Mouse (Mus musculus) testis, postnatal 10 days (tissue): ENCODE results near the gene Shc1.
A peak's percentile ranks its signal among the peaks of the same experiment; 100 is the strongest.

Source experiments
- DNase-seq: peaks from one replicate; pipeline ENCODE4 v3.0.0; 2021; ENCODE audit warnings: low spot score

Gene Shc1

GRCm38 (mm10) chr3:89390111-89390515 lies 28.1 kb upstream of the Shc1 start:
- DNase-seq: no peak

- peak; percentile 69 for DNase-seq
Observed at GRCm38 (mm10) chr3:89390699-89391662, 27.3 kb upstream of the Shc1 start.

GRCm38 (mm10) chr3:89391663-89392511 lies 26.4 kb upstream of the Shc1 start:
- peak; percentile 67 for DNase-seq

- DNase-seq: peak; percentile 67
Observed at GRCm38 (mm10) chr3:89392871-89393311, 25.4 kb upstream of the Shc1 start.

DNA sequence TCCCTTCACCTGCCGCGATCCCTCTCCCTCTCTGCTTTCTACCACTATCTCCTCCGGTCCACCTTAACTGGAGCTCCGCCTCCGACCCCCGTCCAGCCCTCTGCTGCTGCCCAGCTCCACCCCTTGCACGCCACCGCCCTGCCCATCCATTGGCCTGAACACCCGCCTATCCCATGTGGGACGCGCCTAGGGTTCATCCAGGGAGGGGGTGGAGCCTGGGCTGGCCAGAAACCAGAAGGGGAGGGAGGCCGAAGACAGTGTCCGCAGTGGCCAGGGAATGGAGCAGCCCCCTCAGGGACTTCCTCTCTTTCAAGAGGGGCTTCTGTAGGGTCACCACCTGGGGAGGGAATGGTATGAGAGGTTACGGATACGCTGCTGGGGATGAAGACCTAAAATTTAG lies 24.6 kb upstream of the Shc1 start:
- peak; percentile 99 for DNase-seq

DNA sequence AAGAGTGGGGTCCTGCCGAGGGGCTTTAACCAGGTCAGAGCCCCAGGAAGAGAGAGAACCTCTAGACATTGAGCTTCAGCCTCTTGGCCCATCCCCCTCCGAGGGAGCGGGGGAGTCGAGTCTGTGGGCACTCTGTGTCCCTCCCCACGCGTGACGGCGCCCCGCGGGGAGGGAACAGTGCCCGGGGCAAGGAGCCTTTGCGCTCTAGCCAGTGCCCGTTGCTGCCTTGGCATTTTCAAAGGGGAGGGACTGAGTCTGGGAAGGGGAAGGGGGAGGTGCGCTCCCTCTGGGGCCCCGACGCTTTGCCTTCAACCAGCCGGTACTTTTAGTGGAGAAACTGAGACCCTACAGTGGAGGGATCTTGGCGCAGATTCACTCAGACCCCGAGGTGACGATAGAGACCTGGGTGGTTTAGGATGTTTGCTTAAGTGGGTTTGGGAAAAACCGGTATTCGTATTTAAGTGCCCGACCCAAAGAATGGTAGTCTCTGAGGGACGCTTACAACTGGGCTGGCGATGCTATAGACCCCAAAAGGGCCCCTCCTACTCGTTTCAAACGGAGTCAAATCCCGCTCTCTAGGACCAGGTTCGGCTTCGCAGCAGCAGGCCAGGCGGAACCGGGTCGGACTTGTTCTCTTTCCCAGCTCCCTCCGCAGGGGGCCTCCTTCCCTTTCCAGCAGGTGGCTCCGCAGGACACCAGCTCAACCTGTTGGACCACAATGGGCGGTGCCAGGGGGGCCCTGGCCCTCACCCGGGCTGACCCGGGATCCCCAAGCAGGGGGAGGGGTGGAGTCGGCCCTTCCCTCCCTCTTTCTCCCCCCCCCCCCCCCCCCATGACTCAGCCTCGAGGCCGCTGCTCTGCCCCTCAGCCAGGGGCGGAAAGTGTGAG lies 24.0 kb upstream of the Shc1 start, which contains the start of gene Zbtb7b:
Gene Zbtb7b (minus strand): TSS at position 771 of the 888 bp plus-strand sequence.
- DNase-seq: peak; percentile 93

DNA sequence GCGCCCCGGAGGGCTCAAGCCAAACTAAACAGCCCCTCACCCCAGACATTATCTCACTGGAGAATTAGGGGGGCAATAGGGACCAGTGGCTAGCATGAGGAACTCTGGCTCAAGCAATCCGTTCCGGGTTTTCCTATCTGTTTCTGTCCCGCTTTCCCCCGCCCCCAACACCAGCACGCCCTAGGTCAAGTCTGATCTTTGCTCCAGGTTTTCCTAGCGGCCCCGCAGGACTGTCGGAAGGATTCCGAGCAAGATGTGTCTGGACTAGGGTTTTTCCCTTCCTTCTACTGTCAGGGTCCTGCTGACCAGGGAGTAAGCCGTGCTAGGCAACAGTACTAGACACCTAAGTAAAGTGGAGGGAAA lies 23.4 kb upstream of the Shc1 start:
- DNase-seq: peak; percentile 91

- no peak for DNase-seq
Observed at GRCm38 (mm10) chr3:89395419-89395805, 22.8 kb upstream of the Shc1 start.

- peak; percentile 79 for DNase-seq
Observed at GRCm38 (mm10) chr3:89395806-89396653, 22.2 kb upstream of the Shc1 start.

DNA sequence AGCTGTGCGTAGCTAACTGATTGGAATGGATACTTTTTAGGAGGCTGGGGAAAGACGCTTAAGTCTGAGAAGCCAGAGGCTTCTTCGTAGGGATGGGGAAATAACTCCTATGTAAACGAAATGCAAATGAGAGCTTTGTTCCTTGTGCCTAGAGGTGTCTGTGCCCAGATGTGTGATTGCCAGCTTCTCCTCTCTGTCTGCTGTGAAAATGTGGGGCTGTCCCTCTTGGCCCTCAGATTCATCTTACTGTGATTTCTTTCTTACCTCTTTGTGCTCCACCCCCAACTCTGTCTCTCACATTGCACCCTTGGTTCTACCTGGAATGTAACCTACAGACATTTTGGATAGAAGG lies 21.6 kb upstream of the Shc1 start:
- no peak for DNase-seq

DNA sequence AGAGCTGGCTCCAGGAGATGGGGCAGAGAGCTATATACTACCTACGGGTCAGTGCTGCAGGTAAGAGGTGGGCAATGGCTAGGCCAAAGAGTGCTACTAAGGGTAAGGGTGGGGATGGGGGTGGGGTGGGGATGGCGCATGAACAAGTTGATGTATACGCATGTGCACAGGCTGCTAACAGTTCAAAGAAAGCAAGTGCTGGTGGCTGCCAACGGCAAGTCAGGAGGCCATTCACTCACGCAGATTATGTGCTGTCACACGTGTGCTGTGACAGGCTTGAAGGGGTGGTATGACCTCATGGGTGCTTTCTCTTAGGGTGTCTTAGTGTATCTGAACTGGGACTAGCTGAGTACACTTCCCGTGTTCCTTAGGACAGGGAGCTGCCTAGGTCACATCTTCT lies 16.9 kb upstream of the Shc1 start:
- DNase-seq: no peak

DNA sequence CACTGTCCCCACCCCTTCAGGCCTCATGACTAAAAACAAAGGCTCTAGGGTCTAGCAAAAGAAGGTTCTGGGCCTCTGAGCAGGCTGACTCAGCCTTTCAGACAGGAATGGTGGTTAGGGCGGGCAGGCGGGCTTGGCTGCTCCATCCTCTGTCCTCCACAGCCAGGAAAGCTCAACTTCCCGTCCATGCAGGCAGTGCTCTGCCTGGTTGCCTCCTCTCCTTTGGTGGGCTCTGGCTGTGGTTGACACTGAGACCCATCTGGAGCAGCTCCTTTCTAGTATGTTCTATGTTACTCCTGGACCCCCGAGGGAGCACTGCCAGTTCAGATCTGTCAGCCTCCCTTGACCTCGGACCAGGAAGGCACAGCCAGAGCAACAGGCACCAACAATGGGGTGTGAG lies 15.6 kb upstream of the Shc1 start, which contains the start of gene Lenep:
Gene Lenep (minus strand): TSS at position 101 of the 400 bp plus-strand sequence.
- no peak for DNase-seq

- no peak for DNase-seq
Observed at GRCm38 (mm10) chr3:89406887-89407286, 11.4 kb upstream of the Shc1 start.

DNA sequence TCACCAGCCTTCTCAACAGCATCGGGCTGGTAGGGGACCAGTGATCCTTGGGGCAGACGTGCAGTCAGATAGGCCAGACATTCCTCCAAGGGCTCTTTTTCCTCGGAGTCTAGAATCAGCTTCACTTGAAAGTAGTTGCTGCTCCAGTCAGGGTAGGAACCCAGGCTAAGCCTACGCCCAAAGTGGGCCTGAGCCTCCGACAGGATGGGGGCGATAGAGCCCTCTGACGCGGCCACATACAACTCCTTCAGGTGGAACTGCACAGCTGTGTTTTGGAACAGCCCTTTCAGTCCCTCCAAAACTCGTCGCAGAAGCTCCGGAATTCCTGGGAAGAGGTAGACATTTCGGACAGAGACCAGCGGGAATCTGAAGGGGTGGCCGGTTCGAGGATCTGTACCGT lies 9.8 kb upstream of the Shc1 start:
- no peak for DNase-seq

DNA sequence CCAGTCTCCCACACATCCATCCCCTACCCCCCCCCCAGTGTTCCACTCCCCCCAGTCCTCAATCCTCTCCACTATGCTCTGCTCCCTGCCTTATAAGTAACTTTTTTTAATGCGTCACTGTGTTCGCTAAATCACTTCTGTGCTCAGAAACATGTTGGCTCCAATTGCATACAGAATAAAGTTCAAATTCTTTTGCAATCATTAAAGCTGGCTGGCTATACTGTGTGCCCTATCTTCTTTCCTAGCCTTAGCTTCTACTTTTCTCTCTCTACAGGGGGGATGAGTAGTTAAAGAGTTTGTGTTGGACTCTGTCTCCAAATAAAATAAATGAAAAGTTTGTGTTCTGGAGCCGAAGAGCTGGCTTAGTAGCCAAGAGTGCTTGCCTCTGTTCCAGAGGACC lies 8.5 kb upstream of the Shc1 start:
- no peak for DNase-seq

DNA sequence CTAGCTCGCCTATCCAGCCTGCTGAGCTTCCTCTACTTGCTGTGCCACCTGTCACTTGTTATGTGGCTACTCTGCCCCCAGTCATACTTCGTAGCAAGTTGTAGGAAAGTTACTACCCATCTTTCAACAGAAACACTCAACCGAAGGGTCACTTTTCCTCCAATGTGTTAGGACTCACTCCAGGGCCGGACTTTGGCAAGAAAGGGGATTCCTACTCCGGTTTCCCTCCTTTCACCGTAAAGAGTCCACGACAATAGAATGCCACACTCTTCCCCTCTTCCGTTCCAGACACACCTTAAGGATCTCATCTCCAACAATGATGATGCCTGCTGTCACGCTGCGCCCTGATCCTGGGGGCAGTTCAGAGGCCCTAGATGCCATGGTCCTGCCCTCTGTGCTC lies 7.4 kb upstream of the Shc1 start:
- DNase-seq: no peak

DNA sequence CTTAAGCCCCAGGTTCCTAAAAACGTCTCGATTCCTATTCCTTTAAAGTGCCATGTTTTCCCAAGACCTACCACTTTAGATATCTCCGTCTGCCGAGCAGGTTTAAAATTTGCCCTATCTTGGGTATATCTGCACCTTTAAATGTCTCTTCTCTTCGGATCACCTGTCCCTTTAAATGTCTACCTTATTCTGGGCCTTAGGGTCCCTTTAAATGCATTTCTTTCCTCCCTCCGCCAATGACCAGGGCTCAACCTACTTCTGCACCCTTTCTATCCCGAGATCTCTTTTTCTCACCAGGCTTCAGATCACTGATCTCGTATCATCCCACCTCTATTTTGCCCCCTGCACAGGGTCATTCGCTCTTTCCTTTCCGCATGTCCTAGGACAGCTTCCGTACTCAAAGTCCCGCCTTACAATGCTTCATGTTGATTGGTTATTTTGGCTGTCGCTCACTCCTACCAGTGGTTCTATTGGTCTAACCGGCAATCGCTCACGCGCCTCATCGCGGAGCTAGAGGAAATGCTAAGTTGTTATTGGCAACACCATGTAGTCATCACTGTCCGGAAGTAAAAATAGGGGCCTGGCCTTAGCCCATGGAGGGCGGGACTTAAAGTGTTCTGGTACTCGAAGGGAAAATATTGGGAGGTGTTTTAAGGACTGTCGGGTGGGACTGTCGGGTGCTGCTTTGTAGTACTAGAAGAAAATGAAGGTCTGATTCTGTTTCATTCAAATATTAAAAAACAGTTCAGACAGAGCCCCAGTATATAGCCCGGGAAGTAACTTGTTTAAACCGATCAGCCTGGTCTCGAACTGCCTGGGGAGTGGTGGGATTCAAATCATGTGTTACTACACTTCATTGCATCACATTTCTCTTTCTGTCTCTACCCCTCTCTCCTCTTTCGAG lies 6.5 kb upstream of the Shc1 start, which contains the start of gene Flad1:
Gene Flad1 (minus strand): TSS at position 381 of the 904 bp plus-strand sequence.
- peak; percentile 97 for DNase-seq

- no peak for DNase-seq
Observed at GRCm38 (mm10) chr3:89416158-89416557, 2.1 kb upstream of the Shc1 start.

GRCm38 (mm10) chr3:89417131-89417530 lies 1.1 kb upstream of the Shc1 start:
- DNase-seq: no peak

GRCm38 (mm10) chr3:89417840-89418169 lies 438 bp upstream of the Shc1 start:
- no peak for DNase-seq
